Mouse (Mus musculus): ENCODE results near the gene Borcs8. TPM values are rescaled to one million over a fixed set of nuclear protein-coding genes. Genes with fewer than 3 reads are reported as not detected.

Gene Borcs8
- polyA plus RNA-seq, 1 experiment from 2014 or later, result 49.3 TPM

DNA sequence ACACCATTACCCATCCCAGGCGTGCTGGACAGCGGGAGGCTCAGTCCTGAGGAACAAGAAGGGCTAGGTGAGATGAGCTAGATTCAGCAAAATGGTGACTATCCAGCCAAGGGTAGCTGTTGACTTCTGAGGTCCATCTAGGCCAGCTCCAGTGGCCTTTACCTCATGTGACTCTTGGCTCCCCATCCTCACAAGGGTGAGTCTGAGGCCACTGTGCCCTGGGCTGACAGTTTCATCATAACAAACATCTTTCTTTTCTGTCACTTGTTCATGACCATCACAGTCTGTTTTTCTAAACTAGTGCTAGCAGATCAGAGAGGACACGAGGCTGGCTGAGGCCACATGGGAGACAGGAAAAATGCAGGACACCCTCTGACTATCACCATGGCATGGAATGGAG lies 54.9 kb downstream of the Borcs8 start:
- Histone ChIP-seq H3K36me3 (ENCODE audit: insufficient read depth, low read length) (no peaks in the 10 kb centered on the region; the same call in 1 of the 2 replicates), H3K4me1 (replicated peaks; ENCODE audit: insufficient read depth, low read length) (no peaks in the 10 kb centered on the region), H3K9ac (ENCODE audit: low read depth, low read length) (no peak overlapping the region), H3K9me3 (replicated peaks; ENCODE audit: low read length) (no peaks in the 10 kb centered on the region), H3K27ac (no peak overlapping the region), H3K4me2 (ENCODE audit: low read length) (no peak overlapping the region), H3K27me3 (ENCODE audit: insufficient read depth, low read length) (no peaks in the 10 kb centered on the region), H3K4me3 (replicated peaks; ENCODE audit: low read depth, low read length) (no peak overlapping the region)
- no peak for TF ChIP-seq CTCF (IDR thresholded peaks at IDR 0.05; ENCODE audit: low read depth)
- WGBS, result 86% methylated on average over 3 of the region's 3 CpGs
- no peak for DNase-seq (ENCODE audit: low spot score)
- no peak for ATAC-seq (replicated peaks; ENCODE audit: low FRiP score, low read depth)

- no peaks in the 10 kb centered on the region for H3K9me3 ChIP-seq (replicated peaks; ENCODE audit: low read length)
- DNase-seq (ENCODE audit: low spot score) (no peak), ATAC-seq (replicated peaks; ENCODE audit: low FRiP score, low read depth) (no peak)
- no peaks in the 10 kb centered on the region for H3K36me3 ChIP-seq (ENCODE audit: insufficient read depth, low read length)
- no peak; the same call in 1 of the 2 replicates for TF ChIP-seq CTCF (IDR thresholded peaks at IDR 0.05; ENCODE audit: low read depth)
- H3K27me3 ChIP-seq (ENCODE audit: insufficient read depth, low read length), result no peaks in the 10 kb centered on the region
- 88% methylated on average over 2 of the region's 2 CpGs for WGBS
- no peak overlapping the region for H3K27ac ChIP-seq
- H3K4me3 ChIP-seq (replicated peaks; ENCODE audit: low read depth, low read length), result no peak overlapping the region
- no peaks in the 10 kb centered on the region for H3K4me1 ChIP-seq (replicated peaks; ENCODE audit: insufficient read depth, low read length)
- H3K9ac ChIP-seq (ENCODE audit: low read depth, low read length), result no peak overlapping the region
- no peak overlapping the region for H3K4me2 ChIP-seq (ENCODE audit: low read length)
These were observed 56.5 kb downstream of the Borcs8 start for GRCm38 (mm10) chr8:70195762-70196161.

Small RNA genes lying within 50 kb of the gene (microRNA-seq; reads per million reads assigned to microRNA genes)
- not detected for gene Mir7066

Other genes with a start within 250 kb of the Borcs8 start
- gene Tssk6, start 237.3 kb upstream of the Borcs8 start, polyA plus RNA-seq (2015; fragmentation: Nextera tagmentation; extraction: Ambion mirVana), result 3.8 and 4.0 TPM in 2 replicates
- 288 and 310 TPM in 2 replicates for gene Ndufa13, start 236.9 kb upstream of the Borcs8 start, polyA plus RNA-seq (2015; fragmentation: Nextera tagmentation; extraction: Ambion mirVana)
- gene Yjefn3, start 236.8 kb upstream of the Borcs8 start, polyA plus RNA-seq (2015; fragmentation: Nextera tagmentation; extraction: Ambion mirVana), result 4.8 and 5.2 TPM in 2 replicates
- 41.7 and 49.5 TPM in 2 replicates for gene Gatad2a, start 143.1 kb upstream of the Borcs8 start, polyA plus RNA-seq (2015; fragmentation: Nextera tagmentation; extraction: Ambion mirVana)
- gene Mau2, start 96.8 kb upstream of the Borcs8 start, polyA plus RNA-seq (2015; fragmentation: Nextera tagmentation; extraction: Ambion mirVana), result 33.8 and 36.8 TPM in 2 replicates
- 33.2 and 34.4 TPM in 2 replicates for gene Sugp1, start 96.7 kb upstream of the Borcs8 start, polyA plus RNA-seq (2015; fragmentation: Nextera tagmentation; extraction: Ambion mirVana)
- 0.71 and 1.1 TPM in 2 replicates for gene Tm6sf2, start 66.6 kb upstream of the Borcs8 start, polyA plus RNA-seq (2015; fragmentation: Nextera tagmentation; extraction: Ambion mirVana)
- not detected in 2 replicates for gene Hapln4, start 56.0 kb upstream of the Borcs8 start, polyA plus RNA-seq (2015; fragmentation: Nextera tagmentation; extraction: Ambion mirVana)
- gene Ncan, start 18.6 kb upstream of the Borcs8 start, polyA plus RNA-seq (2015; fragmentation: Nextera tagmentation; extraction: Ambion mirVana), result 0.03 TPM in 2 replicates
- gene Nr2c2ap, start 8.2 kb upstream of the Borcs8 start, polyA plus RNA-seq (2015; fragmentation: Nextera tagmentation; extraction: Ambion mirVana), result 30.1 and 34.1 TPM in 2 replicates
- gene Rfxank, start 345 bp upstream of the Borcs8 start, polyA plus RNA-seq (2015; fragmentation: Nextera tagmentation; extraction: Ambion mirVana), result 13.4 and 13.7 TPM in 2 replicates
- gene Mef2b, start 212 bp downstream of the Borcs8 start, polyA plus RNA-seq (2015; fragmentation: Nextera tagmentation; extraction: Ambion mirVana), result 0.28 and 0.37 TPM in 2 replicates
- gene Tmem161a, start 32.9 kb downstream of the Borcs8 start, polyA plus RNA-seq (2015; fragmentation: Nextera tagmentation; extraction: Ambion mirVana), result 52.3 and 62.4 TPM in 2 replicates
- 5.6 TPM in 2 replicates for gene Slc25a42, start 72.8 kb downstream of the Borcs8 start, polyA plus RNA-seq (2015; fragmentation: Nextera tagmentation; extraction: Ambion mirVana)
- gene Sugp2, start 94.7 kb downstream of the Borcs8 start, polyA plus RNA-seq (2015; fragmentation: Nextera tagmentation; extraction: Ambion mirVana), result 14.0 and 17.1 TPM in 2 replicates
- gene Armc6, start 95.0 kb downstream of the Borcs8 start, polyA plus RNA-seq (2015; fragmentation: Nextera tagmentation; extraction: Ambion mirVana), result 14.1 and 16.7 TPM in 2 replicates
- 48.9 and 50.0 TPM in 2 replicates for gene Homer3, start 143.3 kb downstream of the Borcs8 start, polyA plus RNA-seq (2015; fragmentation: Nextera tagmentation; extraction: Ambion mirVana)
- 41.0 and 43.0 TPM in 2 replicates for gene Ddx49, start 163.0 kb downstream of the Borcs8 start, polyA plus RNA-seq (2015; fragmentation: Nextera tagmentation; extraction: Ambion mirVana)
- 309 and 334 TPM in 2 replicates for gene Cope, start 163.0 kb downstream of the Borcs8 start, polyA plus RNA-seq (2015; fragmentation: Nextera tagmentation; extraction: Ambion mirVana)
- 1.9 and 2.1 TPM in 2 replicates for gene Cers1, start 176.3 kb downstream of the Borcs8 start, polyA plus RNA-seq (2015; fragmentation: Nextera tagmentation; extraction: Ambion mirVana)
- 3.8 and 4.0 TPM in 2 replicates for gene Gdf1, start 190.3 kb downstream of the Borcs8 start, polyA plus RNA-seq (2015; fragmentation: Nextera tagmentation; extraction: Ambion mirVana)
- 11.6 and 12.5 TPM in 2 replicates for gene Upf1, start 213.8 kb downstream of the Borcs8 start, polyA plus RNA-seq (2015; fragmentation: Nextera tagmentation; extraction: Ambion mirVana)
- gene Comp, start 234.1 kb downstream of the Borcs8 start, polyA plus RNA-seq (2015; fragmentation: Nextera tagmentation; extraction: Ambion mirVana), result 0.24 and 0.28 TPM in 2 replicates